In genomic region chr4:87859148-87859547, GRCm38 (mm10) we compare ENCODE assay signal across 19 mouse cellular contexts.
A peak's percentile ranks its signal among the peaks of the same experiment; 100 is the strongest.
DNase-seq lines count a peak whose midpoint lies in the region; ATAC-seq lines count a peak whose summit lies in the region.
"Had no signal": no experiment of that assay in that cellular context is flagged by ENCODE, and none has a peak within 500 bp of the region (broad histone marks: within the 10 kb centered on the region; RNA-seq: fewer than 3 reads in every experiment).

No protein-coding gene starts in this region.

- DNase-seq in CD4-positive helper T cell, adult 2 months (ENCODE audit: low read depth, low spot score) = peak; percentile 12
- DNase-seq in CD4-positive, CD25-positive, alpha-beta regulatory T cell, adult 2 months (ENCODE audit: low read depth, low spot score) = peak; percentile 17
- peak; percentile 26 for DNase-seq in MEL-GATA-1-ER (ENCODE audit: extremely low read depth, low read depth)
- no peak for DNase-seq in cerebellum, postnatal 36 days
- no peak for DNase-seq in spleen, postnatal 4 days (ENCODE audit: low spot score in 2 of 2)
- DNase-seq in ovary, postnatal 14 days (ENCODE audit: low spot score) = no peak
- DNase-seq: adrenal gland, postnatal 14 days; B cell, adult 2 months; cerebellum, adult 11-12 months; cerebellum, postnatal 10 days; gastrocnemius, postnatal 14 days; kidney, adult 11 months; kidney, postnatal 25 days; lung, postnatal 4 days; midbrain, embryonic 14.5 days; right cerebral cortex, postnatal 4 days; thymus, postnatal 4 days had no signal

- ATAC-seq in inflammation-experienced regulatory T-cells, adult 6 months = peak; percentile 53
- ATAC-seq: forebrain, embryonic 14.5 days had no signal

Comparison
In these comparisons a context has a peak if more than half of its experiments do, and no peak if none do; other contexts are left out.
1. DNase-seq: peak in CD4-positive helper T cell, adult 2 months (single experiment), CD4-positive, CD25-positive, alpha-beta regulatory T cell, adult 2 months (single experiment) and MEL-GATA-1-ER (single experiment); none in cerebellum, postnatal 36 days (0 of 2), spleen, postnatal 4 days (0 of 2) and ovary, postnatal 14 days (single experiment).